Mouse (Mus musculus) liver, embryonic 12.5 days (tissue): ENCODE measurements around the gene Map1lc3b. TPM values are rescaled to one million over a fixed set of nuclear protein-coding genes. Genes with fewer than 3 reads are reported as not detected.
"Not testable (repeated sequence)": the region's sequence is repeated elsewhere in the genome, so short reads cannot be mapped to it uniquely, and the experiment has no call there.

ENCODE experiments used
- ATAC-seq: fragments of 200-750 bp; cut with Nextera tagmentation; 2 replicates; pipeline ENCODE4 v1.8.0; 2017; ENCODE audit warnings: moderate number of reproducible peaks, mild to moderate bottlenecking, moderate library complexity
- H3K27ac ChIP-seq: fragments of 300-500 bp; sonication (generic); 2 replicates; pipeline ENCODE4 v1.5.1; 2016; ENCODE audit warnings: mild to moderate bottlenecking
- H3K27me3 ChIP-seq: fragments of 300-500 bp; sonication (generic); replicated peaks from 2 replicates; pipeline ENCODE4 v1.6.1; 2016; ENCODE audit warnings: mild to moderate bottlenecking, moderate library complexity
- H3K36me3 ChIP-seq: fragments of 300-500 bp; sonication (generic); 2 replicates; pipeline ENCODE4 v1.6.1; 2016; ENCODE audit warnings: mild to moderate bottlenecking, moderate library complexity
- H3K4me1 ChIP-seq: fragments of 300-500 bp; sonication (generic); 2 replicates; pipeline ENCODE4 v1.6.1; 2016
- H3K4me2 ChIP-seq: fragments of 300-500 bp; sonication (generic); 2 replicates; pipeline ENCODE4 v1.6.1; 2016; ENCODE audit warnings: mild to moderate bottlenecking, moderate library complexity
- H3K4me3 ChIP-seq: fragments of 300-500 bp; sonication (generic); 2 replicates; pipeline ENCODE4 v1.5.1; 2016; ENCODE audit warnings: mild to moderate bottlenecking, moderate library complexity
- H3K9ac ChIP-seq: fragments of 300-500 bp; sonication (generic); 2 replicates; pipeline ENCODE4 v1.6.1; 2016; ENCODE audit warnings: mild to moderate bottlenecking, moderate library complexity
- H3K9me3 ChIP-seq: fragments of 300-500 bp; sonication (generic); replicated peaks from 2 replicates; pipeline ENCODE4 v1.6.1; 2016; ENCODE audit warnings: mild to moderate bottlenecking, moderate library complexity
- WGBS: fragments of 180-500 bp; shearing (Covaris S2); methylation state at CpG from one replicate; pipeline ENCODE4 v1.1.7; 2016; ENCODE audit not compliant: insufficient replicate concordance; 5-methylcytosine and 5-hydroxymethylcytosine counted together
- polyA plus RNA-seq: library from polyadenylated mRNA; unstranded; fragments of >200 nt; fragmentation: Nextera tagmentation; extraction: Ambion mirVana; gene quantifications from 2 replicates; pipeline ENCODE4 v1.2.1, GENCODE M21; 2016

Gene Map1lc3b
- polyA plus RNA-seq, 1 experiment from 2014 or later = 137 TPM

DNA sequence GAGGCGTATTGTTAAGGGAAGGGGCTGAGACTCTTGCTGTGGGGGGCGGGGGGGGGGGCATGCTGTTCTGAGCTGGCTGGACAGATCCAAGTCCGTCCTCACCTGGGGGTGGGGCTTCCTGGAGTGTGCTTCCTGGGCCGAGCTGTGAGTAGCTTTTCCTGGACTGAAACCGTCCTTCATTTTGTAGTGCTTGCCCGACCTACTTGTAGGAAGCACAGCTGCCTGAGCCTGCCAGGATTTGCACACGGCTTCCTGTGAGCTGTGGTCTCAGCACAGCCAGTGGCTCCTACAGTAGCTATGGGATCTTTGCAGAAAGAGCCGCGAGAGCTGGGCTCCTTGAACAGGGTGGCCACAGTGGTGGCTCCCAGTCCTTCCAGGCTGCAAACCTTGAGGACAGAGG is 3.8 kb downstream of the Map1lc3b start:
- H3K4me3 ChIP-seq = no peak overlapping the region
- peaks cover 61% of the 10 kb centered on the region for H3K36me3 ChIP-seq
- no peak overlapping the region for H3K4me2 ChIP-seq
- peaks cover 38% of the 10 kb centered on the region for H3K4me1 ChIP-seq
- no peaks in the 10 kb centered on the region for H3K9me3 ChIP-seq
- H3K27me3 ChIP-seq = no peaks in the 10 kb centered on the region
- H3K9ac ChIP-seq = no peak overlapping the region
- 74% methylated on average over 9 of the region's 9 CpGs for WGBS
- H3K27ac ChIP-seq = no peak overlapping the region
- ATAC-seq = no peak

DNA sequence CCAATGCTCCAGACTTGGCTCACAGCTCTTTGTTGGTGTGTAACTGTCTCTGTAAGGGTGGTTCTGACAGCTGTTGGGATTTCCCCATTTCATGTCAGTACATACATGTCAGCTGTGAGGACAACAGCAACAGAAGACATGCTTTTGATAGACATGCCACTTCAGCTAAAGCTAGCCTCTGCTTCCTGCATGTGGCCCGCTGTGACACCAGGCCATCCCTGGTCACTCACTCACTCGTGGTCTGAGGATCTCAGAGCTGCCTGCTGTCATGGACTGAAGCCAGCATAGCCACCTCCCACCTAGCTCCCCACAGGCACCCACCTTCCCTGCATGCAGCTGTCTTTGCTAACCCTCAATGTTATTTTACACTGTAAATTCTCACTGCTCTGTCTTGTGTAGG is 7.3 kb downstream of the Map1lc3b start:
- WGBS = 73% methylated on average over 2 of the region's 2 CpGs

DNA sequence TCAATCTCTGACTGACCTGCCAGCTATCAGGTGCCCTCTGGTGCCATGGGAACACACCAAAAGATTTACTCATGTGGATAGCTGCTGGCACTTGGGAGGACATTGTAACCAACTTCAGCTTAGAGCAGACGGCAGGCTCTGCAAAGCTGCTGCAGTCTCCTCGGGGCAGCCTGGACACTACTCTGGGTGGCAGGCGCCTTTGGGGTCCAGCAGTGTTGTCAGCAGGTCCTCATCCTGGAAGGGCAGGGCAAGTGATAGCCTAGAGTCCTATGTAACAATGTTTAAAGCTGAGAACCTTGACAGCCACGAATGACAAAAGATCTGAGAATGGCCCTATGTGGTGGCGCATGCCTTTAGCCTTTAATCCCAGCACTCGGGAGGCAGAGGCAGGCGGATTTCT is 8.0 kb downstream of the Map1lc3b start:
- H3K36me3 ChIP-seq = peaks cover 75% of the 10 kb centered on the region
- 84% methylated on average over 7 of the region's 7 CpGs for WGBS
- no peak for ATAC-seq

More for the DNA sequence above, 7.3 kb downstream of the Map1lc3b start:
- Histone ChIP-seq H3K36me3 (peaks cover 80% of the 10 kb centered on the region), H3K4me1 (peaks cover 11% of the 10 kb centered on the region)
- not testable (repeated sequence) for ATAC-seq, H3K9me3 ChIP-seq, H3K4me3 ChIP-seq, H3K4me2 ChIP-seq, H3K27me3 ChIP-seq, H3K27ac ChIP-seq, H3K9ac ChIP-seq

DNA sequence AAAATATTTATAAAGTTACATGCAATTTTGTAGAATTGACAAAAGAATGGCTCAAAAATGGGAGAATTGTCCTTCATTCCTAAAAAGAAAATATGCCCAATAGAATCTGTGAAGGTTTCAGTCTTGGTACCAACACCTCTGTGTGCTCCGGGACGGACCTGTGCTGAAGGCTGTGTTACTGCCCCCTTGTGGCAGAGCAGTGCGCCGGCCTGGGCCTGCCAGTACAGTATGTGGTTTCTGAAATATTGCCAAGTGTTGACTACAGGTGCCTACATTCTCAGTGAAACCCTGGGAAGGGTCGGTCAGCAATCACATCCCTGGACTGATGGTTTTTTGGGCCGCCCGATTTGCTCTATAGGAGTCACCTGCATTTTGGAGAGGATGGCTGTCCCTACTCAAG is 8.7 kb downstream of the Map1lc3b start:
- ATAC-seq = peak; percentile 76
- Histone ChIP-seq H3K4me3 (no peak overlapping the region), H3K4me2 (no peak overlapping the region), H3K27me3 (no peaks in the 10 kb centered on the region), H3K9ac (no peak overlapping the region), H3K9me3 (no peaks in the 10 kb centered on the region), H3K27ac (no peak overlapping the region), H3K4me1 (no peaks in the 10 kb centered on the region), H3K36me3 (peaks cover 71% of the 10 kb centered on the region)
- WGBS = 29% methylated on average over 7 of the region's 7 CpGs

More for the DNA sequence above, 8.0 kb downstream of the Map1lc3b start:
- no peak overlapping the region for H3K27ac ChIP-seq
- H3K4me3 ChIP-seq = no peak overlapping the region
- H3K9ac ChIP-seq = no peak overlapping the region
- H3K4me1 ChIP-seq = 0 out of 2 replicates have a peak, but pooled peaks cover 6% of the 10 kb centered on the region
- H3K27me3 ChIP-seq = no peaks in the 10 kb centered on the region
- H3K4me2 ChIP-seq = no peak overlapping the region
- H3K9me3 ChIP-seq = no peaks in the 10 kb centered on the region

DNA sequence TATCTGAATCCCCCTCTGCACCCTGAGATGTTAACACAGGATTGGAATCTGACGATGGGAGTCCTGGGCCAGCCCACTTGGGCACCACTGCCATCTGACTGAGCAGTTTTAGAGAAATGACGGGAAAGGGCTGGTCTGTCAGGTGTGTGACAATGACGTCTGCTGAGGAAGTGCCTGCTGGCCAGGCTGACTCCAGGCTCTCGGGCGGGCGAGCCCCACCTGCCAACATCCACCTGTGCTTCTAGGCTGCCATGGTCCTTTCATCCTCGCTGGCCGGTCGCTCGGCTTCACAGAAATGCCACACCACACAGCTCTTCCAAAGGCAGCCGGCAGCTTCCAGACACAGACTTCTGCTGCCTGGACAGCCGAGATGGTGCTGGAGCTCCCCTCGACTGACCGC is 9.7 kb downstream of the Map1lc3b start:
- Histone ChIP-seq H3K9me3 (no peaks in the 10 kb centered on the region), H3K27ac (no peak overlapping the region), H3K4me1 (no peaks in the 10 kb centered on the region), H3K36me3 (peaks cover 71% of the 10 kb centered on the region), H3K9ac (no peak overlapping the region), H3K4me2 (no peak overlapping the region), H3K4me3 (no peak overlapping the region), H3K27me3 (no peaks in the 10 kb centered on the region)
- no peak for ATAC-seq
- 79% methylated on average over 14 of the region's 14 CpGs for WGBS

DNA sequence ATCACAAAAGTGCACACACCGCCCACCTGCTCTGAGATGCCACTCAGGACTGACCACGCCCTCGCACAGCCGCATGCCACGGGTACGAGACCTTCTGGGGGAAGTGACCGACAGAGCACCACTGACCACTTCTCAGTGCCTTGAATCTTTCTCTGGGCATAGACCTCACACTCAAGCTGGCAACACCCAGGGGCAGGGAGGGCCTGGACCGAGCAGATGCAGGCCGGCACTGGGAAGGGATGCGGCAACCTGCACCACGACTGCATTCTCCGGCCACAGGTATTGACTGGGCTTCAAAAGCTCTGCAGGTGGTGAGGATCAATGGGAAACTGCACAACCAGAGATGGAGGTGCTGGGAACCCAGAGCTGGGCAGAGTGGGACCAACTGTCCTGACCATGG is 12.2 kb downstream of the Map1lc3b start:
- H3K36me3 ChIP-seq = peaks cover 58% of the 10 kb centered on the region
- ATAC-seq = no peak
- no peaks in the 10 kb centered on the region for H3K4me1 ChIP-seq
- 87% methylated on average over 12 of the region's 12 CpGs for WGBS
- no peak overlapping the region for H3K4me2 ChIP-seq
- H3K27me3 ChIP-seq = no peaks in the 10 kb centered on the region
- H3K9ac ChIP-seq = no peak overlapping the region
- H3K4me3 ChIP-seq = no peak overlapping the region
- no peak overlapping the region for H3K27ac ChIP-seq
- no peaks in the 10 kb centered on the region for H3K9me3 ChIP-seq

DNA sequence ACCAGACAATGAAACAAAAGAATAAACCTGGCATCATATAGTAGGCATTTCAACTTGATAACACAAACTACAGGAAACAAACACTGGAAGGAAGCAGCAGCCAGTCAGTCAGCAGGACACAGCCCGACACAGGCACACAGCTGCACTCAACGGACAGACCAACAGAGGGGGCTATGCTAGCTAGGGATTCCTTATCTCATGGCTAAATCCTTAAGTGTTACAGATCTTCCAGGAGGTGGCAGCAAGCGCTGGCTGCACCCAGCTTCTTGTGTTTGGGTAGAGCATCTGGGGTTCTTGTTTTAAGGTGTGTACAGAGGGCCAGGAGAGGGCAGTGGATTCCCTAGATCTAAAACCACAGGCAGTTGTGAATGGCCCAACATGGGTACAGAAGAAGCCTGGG is 12.7 kb downstream of the Map1lc3b start:
- 23% methylated on average over 3 of the region's 3 CpGs for WGBS
- ATAC-seq = no peak
- no peaks in the 10 kb centered on the region for H3K9me3 ChIP-seq

DNA sequence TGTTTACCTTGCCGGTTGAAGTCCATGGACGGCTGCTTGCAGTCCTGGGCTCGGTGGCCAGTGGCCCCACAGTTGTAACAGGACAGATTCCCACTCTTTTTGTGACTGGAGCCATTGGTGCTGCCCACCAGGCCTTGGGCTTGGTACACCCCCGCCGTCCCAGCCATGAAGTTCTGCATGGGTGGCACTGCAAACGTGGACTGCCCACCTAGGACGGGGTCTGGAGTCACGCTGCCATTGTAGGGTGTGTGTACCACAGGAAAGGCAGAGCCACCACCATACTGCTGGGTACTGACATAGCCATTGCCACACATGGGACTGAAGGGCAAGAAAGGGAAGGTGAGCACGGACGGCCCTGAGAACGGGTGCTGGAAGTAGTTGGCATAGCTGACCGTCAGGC is 13.6 kb downstream of the Map1lc3b start:
- no peaks in the 10 kb centered on the region for H3K27me3 ChIP-seq
- no peak overlapping the region for H3K4me3 ChIP-seq
- WGBS = 83% methylated on average over 12 of the region's 12 CpGs
- H3K9ac ChIP-seq = no peak overlapping the region
- no peak overlapping the region for H3K27ac ChIP-seq
- peaks cover 58% of the 10 kb centered on the region for H3K36me3 ChIP-seq
- H3K4me1 ChIP-seq = no peaks in the 10 kb centered on the region
- H3K4me2 ChIP-seq = no peak overlapping the region
- H3K9me3 ChIP-seq = no peaks in the 10 kb centered on the region
- ATAC-seq = no peak

More for the DNA sequence above, 12.7 kb downstream of the Map1lc3b start:
- peaks cover 57% of the 10 kb centered on the region for H3K36me3 ChIP-seq
- H3K4me2 ChIP-seq = no peak overlapping the region
- H3K27ac ChIP-seq = no peak overlapping the region
- no peaks in the 10 kb centered on the region for H3K27me3 ChIP-seq
- H3K4me1 ChIP-seq = no peaks in the 10 kb centered on the region
- H3K4me3 ChIP-seq = no peak overlapping the region
- no peak overlapping the region for H3K9ac ChIP-seq

DNA sequence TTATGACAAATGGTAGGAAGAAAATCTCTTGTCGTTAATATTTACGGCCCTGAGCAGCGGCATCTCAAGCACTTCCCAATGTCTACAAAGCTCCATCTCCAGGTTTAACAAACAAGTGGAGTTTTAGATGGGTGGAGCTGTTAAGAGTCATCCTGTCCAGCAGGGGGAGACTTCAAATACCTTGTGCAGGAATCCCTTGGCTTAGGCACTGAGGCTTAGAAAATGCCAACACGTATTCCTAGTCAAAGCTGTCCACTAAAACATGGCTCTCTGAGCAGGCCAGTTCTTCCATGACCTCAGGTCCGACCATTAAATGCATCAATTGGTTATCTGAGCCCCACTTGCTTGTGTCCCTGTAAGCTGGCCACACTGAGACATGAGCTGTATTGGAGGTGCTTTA is 17.5 kb downstream of the Map1lc3b start:
- no peak overlapping the region for H3K4me2 ChIP-seq
- no peak for ATAC-seq
- H3K4me1 ChIP-seq = no peaks in the 10 kb centered on the region
- no peak overlapping the region for H3K27ac ChIP-seq
- H3K4me3 ChIP-seq = no peak overlapping the region
- H3K9ac ChIP-seq = no peak overlapping the region
- no peaks in the 10 kb centered on the region for H3K9me3 ChIP-seq
- WGBS = 72% methylated on average over 5 of the region's 5 CpGs
- H3K36me3 ChIP-seq = peaks cover 39% of the 10 kb centered on the region
- H3K27me3 ChIP-seq = no peaks in the 10 kb centered on the region

DNA sequence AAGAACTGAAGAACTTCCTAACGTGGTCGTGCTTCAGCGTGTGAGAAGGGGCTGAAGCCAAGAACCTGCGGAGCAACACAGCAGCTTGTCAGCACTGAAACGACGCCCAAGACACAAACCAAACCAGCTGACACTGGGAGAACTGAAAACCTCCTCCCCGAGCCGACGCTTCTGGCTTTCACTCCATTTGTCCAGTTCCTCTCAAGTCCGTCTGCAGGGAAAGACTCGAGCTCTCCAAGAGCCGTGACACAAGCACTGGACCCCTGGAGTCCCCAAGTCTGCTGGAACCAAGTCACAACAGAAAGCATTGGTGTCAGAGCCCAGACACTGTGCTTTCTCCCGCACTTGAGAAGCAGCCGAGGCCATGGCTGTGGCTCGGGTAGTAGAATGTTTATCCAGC is 19.1 kb downstream of the Map1lc3b start:
- peaks cover 32% of the 10 kb centered on the region for H3K36me3 ChIP-seq
- no peaks in the 10 kb centered on the region for H3K9me3 ChIP-seq
- H3K9ac ChIP-seq = no peak overlapping the region
- ATAC-seq = no peak
- no peak overlapping the region for H3K4me3 ChIP-seq
- no peak overlapping the region for H3K4me2 ChIP-seq
- no peaks in the 10 kb centered on the region for H3K27me3 ChIP-seq
- no peaks in the 10 kb centered on the region for H3K4me1 ChIP-seq
- 77% methylated on average over 15 of the region's 15 CpGs for WGBS
- H3K27ac ChIP-seq = no peak overlapping the region

DNA sequence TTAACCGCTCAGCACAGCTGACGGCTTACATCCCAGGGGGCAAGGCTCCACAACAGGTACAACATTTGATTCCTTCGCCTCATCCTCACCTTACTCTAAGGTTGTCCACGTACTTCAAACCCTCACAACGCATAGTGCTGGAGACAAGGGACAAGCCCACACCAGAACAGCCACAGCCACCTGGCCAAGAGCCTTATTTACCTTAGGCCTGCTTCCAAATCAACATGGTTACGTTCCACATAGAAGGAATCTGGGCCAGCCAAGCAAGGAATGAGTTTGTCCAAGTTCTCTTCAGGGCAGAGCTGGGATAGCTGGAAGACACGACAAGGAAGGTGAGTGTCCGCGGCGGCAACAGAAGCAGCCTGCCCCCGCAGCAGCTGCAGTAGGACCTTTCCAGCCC is 19.8 kb downstream of the Map1lc3b start:
- H3K27me3 ChIP-seq = no peaks in the 10 kb centered on the region
- no peak for ATAC-seq
- no peaks in the 10 kb centered on the region for H3K9me3 ChIP-seq
- H3K36me3 ChIP-seq = peaks cover 25% of the 10 kb centered on the region
- H3K4me1 ChIP-seq = no peaks in the 10 kb centered on the region
- no peak overlapping the region for H3K27ac ChIP-seq
- WGBS = 80% methylated on average over 11 of the region's 11 CpGs
- no peak overlapping the region for H3K9ac ChIP-seq
- no peak overlapping the region for H3K4me2 ChIP-seq
- H3K4me3 ChIP-seq = no peak overlapping the region

DNA sequence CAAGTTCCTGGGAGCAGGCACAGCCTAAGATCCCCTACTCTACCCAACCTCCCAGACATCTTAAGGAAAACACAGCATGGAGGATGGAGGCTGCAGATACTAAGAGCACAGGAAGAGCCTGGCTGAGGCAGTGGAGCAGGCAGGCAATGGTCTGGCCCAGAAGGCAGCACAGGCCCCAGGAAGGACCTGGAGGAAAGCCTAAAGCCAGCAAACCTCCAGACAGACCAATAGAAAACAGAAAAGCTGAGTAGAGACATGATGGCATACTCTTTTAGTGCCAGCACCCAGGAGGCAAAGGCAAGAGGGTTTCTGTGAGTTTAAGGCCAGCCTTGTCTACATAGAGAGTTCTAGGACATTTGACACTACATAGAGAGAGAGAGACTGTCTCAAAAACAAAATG is 23.3 kb downstream of the Map1lc3b start:
- Histone ChIP-seq H3K9ac (no peak overlapping the region), H3K27ac (no peak overlapping the region), H3K27me3 (no peaks in the 10 kb centered on the region), H3K9me3 (no peaks in the 10 kb centered on the region), H3K36me3 (peaks cover 5% of the 10 kb centered on the region), H3K4me2 (no peak overlapping the region), H3K4me1 (no peaks in the 10 kb centered on the region), H3K4me3 (no peak overlapping the region)
- ATAC-seq = no peak

DNA sequence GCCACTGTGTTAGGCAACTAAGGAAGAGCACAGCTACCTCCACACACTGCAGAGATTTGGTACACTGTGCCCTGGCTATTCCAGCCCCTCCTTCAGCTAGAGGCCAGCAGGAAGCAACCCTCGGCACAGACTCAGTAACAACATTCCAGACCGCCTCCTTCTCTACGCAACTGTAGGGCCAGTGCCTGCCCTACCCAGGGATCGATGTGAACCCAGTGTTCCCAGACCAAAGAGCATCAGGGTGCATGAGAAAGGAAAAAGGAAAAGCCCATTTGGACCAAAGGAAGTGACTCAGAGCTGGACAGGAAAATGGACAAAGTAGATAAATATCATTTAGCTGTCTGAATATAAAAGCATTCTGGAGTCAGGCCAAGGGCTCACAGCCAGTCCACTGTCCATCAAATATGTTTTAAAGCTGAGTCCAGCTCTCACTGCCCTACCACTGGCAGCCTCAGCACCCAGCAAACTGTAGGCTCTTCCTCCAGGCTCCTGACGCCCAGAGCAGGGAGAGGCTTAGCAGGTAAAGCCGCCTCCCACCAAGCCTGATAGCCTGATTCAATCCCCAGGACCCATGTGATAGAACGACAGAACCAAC is 29.3 kb downstream of the Map1lc3b start:
- Histone ChIP-seq H3K36me3 (no peaks in the 10 kb centered on the region), H3K4me2 (no peak overlapping the region), H3K4me3 (no peak overlapping the region), H3K4me1 (no peaks in the 10 kb centered on the region), H3K9me3 (no peaks in the 10 kb centered on the region), H3K27ac (no peak overlapping the region), H3K27me3 (no peaks in the 10 kb centered on the region), H3K9ac (no peak overlapping the region)
- ATAC-seq = peak; percentile 54
- 46% methylated on average over 7 of the region's 7 CpGs for WGBS
